Mouse (Mus musculus): Measurements from ENCODE around the gene Trak2. TPM values are rescaled to one million over a fixed set of nuclear protein-coding genes. Genes with fewer than 3 reads are reported as not detected.
"Not testable (repeated sequence)": the region's sequence is repeated elsewhere in the genome, so short reads cannot be mapped to it uniquely, and the experiment has no call there.

Gene Trak2
- polyA plus RNA-seq, 1 experiment from 2014 or later: 14.1 TPM

DNA sequence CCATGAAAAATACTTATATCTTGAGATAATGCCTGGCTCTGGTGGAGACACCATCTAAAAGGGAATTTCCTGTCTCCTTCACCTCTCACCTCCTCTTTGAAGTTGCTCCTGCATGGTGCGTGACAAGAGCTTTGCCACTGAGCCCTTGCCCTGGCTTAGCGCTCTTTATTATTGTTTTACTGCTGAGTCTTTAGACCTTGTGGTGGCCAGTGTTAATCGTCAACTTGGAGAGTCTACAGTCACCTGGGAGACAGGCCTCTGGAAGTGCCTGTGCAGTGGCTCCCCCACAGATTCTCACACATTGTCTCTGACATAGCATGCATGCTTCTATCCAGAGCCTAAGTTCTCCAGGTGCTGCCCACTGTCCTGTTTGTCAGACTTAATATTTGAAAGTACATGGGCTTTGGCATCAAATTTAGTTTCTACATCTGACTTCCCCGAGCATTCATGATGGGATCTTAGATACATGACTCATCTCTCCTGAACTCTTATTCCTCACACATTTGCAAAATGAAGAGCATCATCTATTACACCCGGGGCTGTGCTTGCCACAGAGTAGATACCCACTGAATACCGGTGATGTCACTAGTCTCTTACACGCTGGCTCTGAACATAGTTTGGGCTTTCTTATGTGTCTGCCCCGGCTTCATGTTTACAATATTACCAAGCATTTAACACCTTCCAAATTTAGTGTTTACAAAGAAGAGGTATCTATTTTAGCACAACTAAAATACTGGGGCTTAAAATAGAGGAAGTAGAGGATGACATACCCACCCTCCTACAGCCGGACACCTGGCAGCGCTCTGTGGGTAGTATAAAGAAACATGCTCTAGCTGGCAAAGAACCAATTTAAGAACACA, 36.3 kb downstream of the Trak2 start:
- Histone ChIP-seq H3K9me3 (replicated peaks; ENCODE audit: low read length) (no peaks in the 10 kb centered on the region), H3K36me3 (ENCODE audit: insufficient read depth, low read length) (no peaks in the 10 kb centered on the region; the same call in 1 of the 2 replicates), H3K4me3 (replicated peaks; ENCODE audit: low read depth, low read length) (no peak overlapping the region), H3K4me2 (ENCODE audit: low read length) (no peak overlapping the region), H3K4me1 (replicated peaks; ENCODE audit: insufficient read depth, low read length) (no peaks in the 10 kb centered on the region), H3K27ac (no peak overlapping the region), H3K27me3 (ENCODE audit: insufficient read depth, low read length) (no peaks in the 10 kb centered on the region), H3K9ac (ENCODE audit: low read depth, low read length) (no peak overlapping the region)
- WGBS: 87% methylated on average over 10 of the region's 10 CpGs
- DNase-seq (ENCODE audit: low spot score) (no peak), ATAC-seq (replicated peaks; ENCODE audit: low FRiP score, low read depth) (peak; percentile 66)
- no peak for TF ChIP-seq CTCF (IDR thresholded peaks at IDR 0.05; ENCODE audit: low read depth)

DNA sequence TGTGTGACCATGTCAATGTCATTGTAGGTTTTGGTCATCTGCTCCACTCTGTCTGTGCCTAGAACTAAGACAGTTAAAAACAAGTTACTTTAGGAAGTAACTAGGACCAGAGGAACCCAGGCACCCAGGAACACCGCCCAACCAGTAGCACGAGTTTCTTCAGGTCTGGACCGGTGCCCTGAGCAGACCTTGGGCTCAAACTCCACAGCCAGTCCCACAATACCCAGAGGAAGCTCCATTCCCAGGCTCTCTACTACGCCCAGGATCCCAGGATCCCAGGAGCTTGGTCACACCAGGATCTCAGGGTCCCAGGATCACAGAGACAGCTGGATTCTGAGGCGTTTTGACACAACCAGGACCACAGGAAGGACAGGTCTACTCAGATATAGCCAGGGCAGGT, 46.6 kb downstream of the Trak2 start:
- H3K4me1 ChIP-seq (replicated peaks; ENCODE audit: insufficient read depth, low read length): no peaks in the 10 kb centered on the region
- ATAC-seq (replicated peaks; ENCODE audit: low FRiP score, low read depth) (no peak), DNase-seq (ENCODE audit: low spot score) (no peak)
- H3K9ac ChIP-seq (ENCODE audit: low read depth, low read length): no peak overlapping the region
- no peak for TF ChIP-seq CTCF (IDR thresholded peaks at IDR 0.05; ENCODE audit: low read depth)
- H3K4me2 ChIP-seq (ENCODE audit: low read length): no peak overlapping the region
- H3K9me3 ChIP-seq (replicated peaks; ENCODE audit: low read length): no peaks in the 10 kb centered on the region
- H3K4me3 ChIP-seq (replicated peaks; ENCODE audit: low read depth, low read length): no peak overlapping the region
- 91% methylated on average over 5 of the region's 5 CpGs for WGBS
- peaks cover 7% of the 10 kb centered on the region for H3K36me3 ChIP-seq (ENCODE audit: insufficient read depth, low read length)
- no peaks in the 10 kb centered on the region for H3K27me3 ChIP-seq (ENCODE audit: insufficient read depth, low read length)
- H3K27ac ChIP-seq: no peak overlapping the region

DNA sequence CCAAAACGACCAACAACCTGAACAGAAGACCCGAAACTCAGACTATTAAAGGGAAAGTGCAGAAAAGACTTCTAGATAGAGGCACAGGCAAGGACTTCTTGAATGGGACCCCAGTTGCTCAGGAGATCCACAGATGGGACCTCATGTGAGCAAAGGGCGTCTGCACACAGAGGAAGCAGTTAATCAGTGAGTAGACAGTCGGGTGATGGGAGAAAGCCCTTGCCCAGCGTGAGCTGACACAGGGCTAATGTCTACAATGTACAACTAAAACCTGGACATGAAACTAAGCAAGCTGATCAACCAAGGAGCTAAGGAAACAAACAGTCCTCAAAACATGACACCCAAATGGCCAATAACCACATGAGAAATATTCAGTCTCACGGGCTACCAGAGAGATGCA, 55.7 kb downstream of the Trak2 start:
- Histone ChIP-seq H3K27ac (no peak overlapping the region), H3K9ac (ENCODE audit: low read depth, low read length) (no peak overlapping the region), H3K4me1 (replicated peaks; ENCODE audit: insufficient read depth, low read length) (no peaks in the 10 kb centered on the region), H3K9me3 (replicated peaks; ENCODE audit: low read length) (no peaks in the 10 kb centered on the region), H3K4me2 (ENCODE audit: low read length) (no peak overlapping the region), H3K4me3 (replicated peaks; ENCODE audit: low read depth, low read length) (no peak overlapping the region), H3K27me3 (ENCODE audit: insufficient read depth, low read length) (no peaks in the 10 kb centered on the region), H3K36me3 (ENCODE audit: insufficient read depth, low read length) (peaks cover 65% of the 10 kb centered on the region)
- DNase-seq (ENCODE audit: low spot score): no peak
- ATAC-seq (replicated peaks; ENCODE audit: low FRiP score, low read depth): no peak
- WGBS: 60% methylated on average over 6 of the region's 6 CpGs
- no peak for TF ChIP-seq CTCF (IDR thresholded peaks at IDR 0.05; ENCODE audit: low read depth)

DNA sequence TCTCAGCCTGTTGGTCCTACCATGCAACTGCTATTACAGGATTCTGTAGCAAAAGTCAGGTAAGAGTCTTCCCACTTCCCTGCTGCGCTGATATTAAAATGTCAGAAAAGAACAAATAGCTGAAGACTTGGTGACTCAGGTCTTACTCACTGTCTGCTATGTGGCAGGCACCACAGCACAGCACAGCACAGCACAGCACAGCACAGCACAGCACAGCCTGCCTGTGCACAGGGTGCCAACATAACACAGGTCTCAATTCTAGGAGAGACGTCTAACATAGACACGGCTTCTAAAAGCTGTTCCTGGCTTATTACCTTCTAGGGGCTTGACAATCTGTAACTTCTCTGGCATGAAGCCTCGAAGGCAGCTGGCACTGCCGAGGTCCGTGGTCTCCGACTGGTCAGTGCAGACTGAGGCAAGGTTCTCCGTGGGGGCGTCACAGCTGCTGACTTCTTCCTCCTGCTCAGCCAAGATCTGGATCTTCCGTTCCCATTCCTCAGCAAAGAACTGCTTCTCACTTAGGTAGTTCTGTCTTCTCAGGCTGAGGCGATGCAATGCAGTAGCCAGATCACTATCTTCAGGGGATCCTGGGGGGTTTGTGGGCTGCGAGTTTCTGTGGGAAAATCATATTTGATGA, 63.5 kb downstream of the Trak2 start:
- whole genome bisulfite sequencing: 93% methylated on average over 12 of the region's 12 CpGs
- no peaks in the 10 kb centered on the region for H3K27me3 ChIP-seq (ENCODE audit: insufficient read depth, low read length)
- no peak overlapping the region for H3K4me2 ChIP-seq (ENCODE audit: low read length)
- H3K9me3 ChIP-seq (replicated peaks; ENCODE audit: low read length): no peaks in the 10 kb centered on the region
- H3K4me3 ChIP-seq (replicated peaks; ENCODE audit: low read depth, low read length): no peak overlapping the region
- H3K27ac ChIP-seq: no peak overlapping the region
- H3K9ac ChIP-seq (ENCODE audit: low read depth, low read length): no peak overlapping the region
- ATAC-seq (replicated peaks; ENCODE audit: low FRiP score, low read depth): no peak
- no peaks in the 10 kb centered on the region for H3K4me1 ChIP-seq (replicated peaks; ENCODE audit: insufficient read depth, low read length)
- no peak for TF ChIP-seq CTCF (IDR thresholded peaks at IDR 0.05; ENCODE audit: low read depth)
- H3K36me3 ChIP-seq (ENCODE audit: insufficient read depth, low read length): peaks cover 49% of the 10 kb centered on the region
- no peak for DNase-seq (ENCODE audit: low spot score)

DNA sequence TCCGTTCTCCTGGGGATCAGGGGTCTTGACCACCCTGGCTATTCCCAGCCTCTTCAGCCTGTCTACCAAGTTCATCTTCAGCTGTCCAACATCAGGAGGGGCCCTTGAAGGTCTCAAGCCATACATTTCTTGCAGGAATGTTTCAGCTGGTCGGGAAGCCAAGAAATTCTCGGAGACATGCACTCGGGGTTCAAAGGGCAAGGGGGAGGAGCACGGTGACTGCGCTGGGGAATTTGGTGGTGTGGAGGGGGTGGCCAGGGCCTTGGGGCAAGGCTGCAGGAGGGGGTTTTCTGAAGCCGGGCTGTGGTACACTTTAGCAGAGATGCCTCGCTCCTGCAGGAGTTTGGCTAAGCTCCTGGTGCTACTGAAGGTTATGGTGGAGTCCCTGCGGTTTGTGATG, 69.5 kb downstream of the Trak2 start:
- Histone ChIP-seq H3K4me3 (replicated peaks; ENCODE audit: low read depth, low read length) (no peak overlapping the region), H3K36me3 (ENCODE audit: insufficient read depth, low read length) (peaks cover 25% of the 10 kb centered on the region; the same call in 1 of the 2 replicates), H3K9me3 (replicated peaks; ENCODE audit: low read length) (no peaks in the 10 kb centered on the region), H3K27ac (no peak overlapping the region), H3K27me3 (ENCODE audit: insufficient read depth, low read length) (no peaks in the 10 kb centered on the region), H3K4me1 (replicated peaks; ENCODE audit: insufficient read depth, low read length) (no peaks in the 10 kb centered on the region), H3K4me2 (ENCODE audit: low read length) (no peak overlapping the region), H3K9ac (ENCODE audit: low read depth, low read length) (no peak overlapping the region)
- no peak for DNase-seq (ENCODE audit: low spot score)
- no peak for ATAC-seq (replicated peaks; ENCODE audit: low FRiP score, low read depth)
- 69% methylated on average over 9 of the region's 9 CpGs for WGBS
- TF ChIP-seq CTCF (IDR thresholded peaks at IDR 0.05; ENCODE audit: low read depth): no peak

DNA sequence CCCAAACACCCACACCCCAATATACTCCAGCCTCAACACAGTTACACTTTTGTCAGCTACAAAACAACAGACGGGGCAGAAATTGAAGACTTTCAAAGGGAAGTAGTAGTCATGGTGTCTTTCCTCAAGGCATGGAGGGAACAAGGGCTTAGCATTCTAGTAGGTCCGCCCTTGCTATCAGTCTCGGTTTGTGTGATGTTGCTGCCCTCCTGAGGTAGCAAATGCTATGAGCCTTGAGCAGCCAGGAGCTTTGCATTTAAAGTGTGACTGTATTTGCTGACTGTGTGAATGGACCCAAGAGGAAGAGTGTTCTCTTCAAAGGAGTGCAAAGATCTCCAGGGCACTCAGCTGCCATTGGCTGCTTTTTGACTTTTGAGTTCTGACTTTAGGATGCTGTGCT, 75.7 kb downstream of the Trak2 start:
- peak; percentile 71 for TF ChIP-seq CTCF (IDR thresholded peaks at IDR 0.05; ENCODE audit: low read depth)
- 33% methylated on average over 3 of the region's 3 CpGs for WGBS
- not testable (repeated sequence) for H3K4me2 ChIP-seq (ENCODE audit: low read length); H3K4me1 ChIP-seq (replicated peaks; ENCODE audit: insufficient read depth, low read length); H3K9me3 ChIP-seq (replicated peaks; ENCODE audit: low read length); H3K9ac ChIP-seq (ENCODE audit: low read depth, low read length); H3K36me3 ChIP-seq (ENCODE audit: insufficient read depth, low read length); H3K27me3 ChIP-seq (ENCODE audit: insufficient read depth, low read length); H3K27ac ChIP-seq; H3K4me3 ChIP-seq (replicated peaks; ENCODE audit: low read depth, low read length)
- ATAC-seq (replicated peaks; ENCODE audit: low FRiP score, low read depth) (peak; percentile 77), DNase-seq (ENCODE audit: low spot score) (peak; percentile 75)

DNA sequence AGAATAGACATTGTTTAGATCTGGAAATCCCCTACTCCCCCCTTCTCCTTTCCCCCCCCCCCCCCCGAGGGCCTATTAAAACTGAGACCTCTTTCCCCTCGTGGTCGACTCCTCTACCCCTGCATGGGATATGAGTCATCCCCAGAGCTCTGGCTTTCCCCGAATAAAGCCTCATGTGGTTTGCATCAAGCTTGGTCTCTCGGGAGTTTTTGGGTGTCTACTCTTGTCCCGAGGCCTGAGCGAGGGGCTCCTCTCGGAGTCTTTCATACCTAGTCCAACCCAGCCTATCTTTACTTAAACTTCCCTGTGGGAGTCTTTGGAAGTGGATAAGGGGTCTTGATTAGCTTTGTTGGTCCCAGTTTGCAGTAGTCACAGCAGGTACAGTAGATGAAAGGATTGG, 80.8 kb downstream of the Trak2 start:
- not testable (repeated sequence) for H3K4me2 ChIP-seq (ENCODE audit: low read length); ATAC-seq (replicated peaks; ENCODE audit: low FRiP score, low read depth); H3K36me3 ChIP-seq (ENCODE audit: insufficient read depth, low read length); DNase-seq (ENCODE audit: low spot score); H3K9me3 ChIP-seq (replicated peaks; ENCODE audit: low read length); H3K4me1 ChIP-seq (replicated peaks; ENCODE audit: insufficient read depth, low read length); H3K9ac ChIP-seq (ENCODE audit: low read depth, low read length); H3K27me3 ChIP-seq (ENCODE audit: insufficient read depth, low read length); H3K4me3 ChIP-seq (replicated peaks; ENCODE audit: low read depth, low read length); H3K27ac ChIP-seq
- 79% methylated on average over 8 of the region's 8 CpGs for WGBS

DNA sequence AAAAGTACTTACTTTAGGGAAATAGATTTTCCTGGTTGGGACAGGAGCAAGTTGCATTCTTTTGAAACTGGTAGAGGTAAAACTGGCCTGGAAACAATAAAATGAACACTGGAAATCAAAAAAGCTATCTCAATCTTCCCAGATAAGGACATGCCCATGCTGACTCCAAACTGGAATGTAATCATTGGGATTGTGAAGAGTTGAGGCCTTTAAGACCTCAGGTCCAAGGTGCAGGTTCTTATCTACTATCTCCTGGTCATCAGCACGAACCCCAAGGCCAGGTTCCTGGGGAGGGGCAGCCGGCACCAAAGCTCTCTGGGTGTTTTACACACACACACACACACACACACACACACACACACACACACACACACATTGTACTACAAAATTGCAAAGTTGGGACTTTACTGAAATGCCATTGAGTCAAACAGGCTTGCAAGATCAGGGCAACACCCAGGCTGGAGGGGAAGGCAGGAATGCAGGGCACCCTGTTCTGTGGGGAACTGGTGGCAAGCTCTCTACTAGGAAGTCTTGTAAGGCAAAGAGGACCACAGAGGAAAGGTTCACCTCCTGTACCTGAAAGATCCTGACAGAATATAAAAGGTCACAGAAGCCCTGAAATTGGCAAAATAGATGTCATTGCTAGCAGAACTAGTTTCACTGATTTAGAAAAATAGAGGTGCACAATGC, 81.6 kb downstream of the Trak2 start:
- H3K9me3 ChIP-seq (replicated peaks; ENCODE audit: low read length); H3K27me3 ChIP-seq (ENCODE audit: insufficient read depth, low read length); H3K27ac ChIP-seq; H3K9ac ChIP-seq (ENCODE audit: low read depth, low read length); H3K4me2 ChIP-seq (ENCODE audit: low read length); H3K36me3 ChIP-seq (ENCODE audit: insufficient read depth, low read length); DNase-seq (ENCODE audit: low spot score); H3K4me3 ChIP-seq (replicated peaks; ENCODE audit: low read depth, low read length); H3K4me1 ChIP-seq (replicated peaks; ENCODE audit: insufficient read depth, low read length); ATAC-seq (replicated peaks; ENCODE audit: low FRiP score, low read depth): not testable (repeated sequence)
- WGBS: 84% methylated on average over 2 of the region's 2 CpGs

All from kidney, postnatal 0 days (tissue).